17 mouse cellular contexts compared by ENCODE assay signal in genomic region chr6:21697641-21698040, GRCm38 (mm10).
"Had no signal": no experiment of that assay in that cellular context is flagged by ENCODE, and none has a peak within 500 bp of the region (broad histone marks: within the 10 kb centered on the region; RNA-seq: fewer than 3 reads in every experiment).

No protein-coding gene starts in this region.

- H3K4me3 ChIP-seq: liver, embryonic 12.5 days; midbrain, embryonic 12.5 days; myocyte; neural tube, embryonic 12.5 days had no signal

- H3K4me1 ChIP-seq: liver, embryonic 12.5 days; midbrain, embryonic 12.5 days; neural tube, embryonic 12.5 days had no signal

- H3K9ac ChIP-seq: liver, embryonic 12.5 days; liver, embryonic 14.5 days; lung, embryonic 14.5 days; midbrain, embryonic 12.5 days; neural tube, embryonic 12.5 days had no signal

- H3K36me3 ChIP-seq: liver, embryonic 12.5 days; midbrain, embryonic 12.5 days; neural tube, embryonic 12.5 days had no signal

- DNase-seq: lung, adult 18-20 months; lung, embryonic 14.5 days; lung, postnatal 10 days; lung, postnatal 4 days; retina, postnatal 1 day; right cerebral cortex, adult 18-20 months; right cerebral cortex, postnatal 25 days; right cerebral cortex, postnatal 4 days; spleen, adult 18-20 months; thymus, adult 18-20 months; thymus, postnatal 14 days; thymus, postnatal 36 days had no signal

- H3K9me3 ChIP-seq: liver, embryonic 12.5 days; midbrain, embryonic 12.5 days; neural tube, embryonic 12.5 days had no signal

- H3K4me2 ChIP-seq: liver, embryonic 12.5 days; lung, embryonic 14.5 days; midbrain, embryonic 12.5 days; neural tube, embryonic 12.5 days had no signal

- H3K27me3 ChIP-seq: liver, embryonic 12.5 days; midbrain, embryonic 12.5 days; neural tube, embryonic 12.5 days had no signal

- ATAC-seq: liver, embryonic 12.5 days had no signal

- H3K27ac ChIP-seq: liver, embryonic 12.5 days; liver, embryonic 14.5 days; midbrain, embryonic 12.5 days; neural tube, embryonic 12.5 days had no signal
